Mouse (Mus musculus): ENCODE results near the gene Tuba1c. TPM values are rescaled to one million over a fixed set of nuclear protein-coding genes. Genes with fewer than 3 reads are reported as not detected.
A peak's percentile ranks its signal among the peaks of the same experiment; 100 is the strongest.

Tuba1c gene
- total and polyA plus RNA-seq, 2 experiments from 2014 or later: 16.4 to 24.9 TPM

DNA sequence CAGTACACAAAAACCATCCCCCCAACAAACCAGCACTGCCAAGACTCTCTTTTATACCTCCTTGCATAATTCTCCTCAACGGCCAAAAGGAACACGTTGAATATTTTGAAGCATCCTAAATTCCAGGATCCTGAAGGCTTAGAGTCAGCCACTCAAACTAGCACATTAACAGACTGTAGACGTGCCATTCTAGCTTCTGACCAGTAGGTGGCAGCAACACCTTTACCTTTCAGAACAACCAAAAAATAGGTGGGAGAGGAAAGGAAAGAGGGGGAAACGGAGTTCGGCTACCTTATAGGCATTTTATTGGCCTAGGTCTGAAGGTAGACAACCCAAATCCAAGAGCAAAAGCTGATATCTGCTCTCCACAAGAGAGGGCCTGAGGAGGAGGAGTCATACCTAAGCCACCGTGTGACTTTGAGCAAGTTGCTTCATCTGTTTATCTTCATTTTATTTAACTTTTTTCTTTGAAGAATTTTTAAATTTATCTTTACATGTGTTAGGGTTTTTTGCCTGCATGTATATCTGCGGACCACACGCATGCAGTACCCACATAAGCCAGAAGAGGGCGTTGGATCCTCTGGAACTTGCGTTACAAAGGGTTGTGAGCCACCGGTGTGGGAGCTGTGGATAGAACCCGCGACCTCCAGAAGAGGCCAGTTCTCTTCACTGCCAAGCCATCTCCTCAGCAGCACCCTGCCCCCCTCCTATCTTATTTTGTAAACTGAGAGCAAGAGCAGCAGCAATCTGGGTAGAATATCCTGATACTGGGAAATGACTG lies 20.0 kb downstream of the Tuba1c start:
- ATAC-seq (no peak; the same call in 1 of the 2 replicates), DNase-seq (peak; percentile 85)
- 34% methylated on average over 13 of the region's 13 CpGs for WGBS
- Histone ChIP-seq H3K4me2 (ENCODE audit: low read depth) (no peak overlapping the region), H3K9me3 (ENCODE audit: low read length) (no peaks in the 10 kb centered on the region), H3K4me3 (ENCODE audit: low read depth, low read length) (no peak overlapping the region), H3K36me3 (ENCODE audit: insufficient read depth) (no peaks in the 10 kb centered on the region), H3K27me3 (ENCODE audit: insufficient read depth, low read length) (peaks cover 5% of the 10 kb centered on the region; the same call in 1 of the 2 replicates), H3K27ac (ENCODE audit: low read depth, low read length) (no peak overlapping the region), H3K4me1 (ENCODE audit: insufficient read depth) (no peaks in the 10 kb centered on the region), H3K9ac (no peak overlapping the region)
- TF ChIP-seq CTCF (IDR thresholded peaks at IDR 0.05; ENCODE audit: low read depth): peak; percentile 94

DNA sequence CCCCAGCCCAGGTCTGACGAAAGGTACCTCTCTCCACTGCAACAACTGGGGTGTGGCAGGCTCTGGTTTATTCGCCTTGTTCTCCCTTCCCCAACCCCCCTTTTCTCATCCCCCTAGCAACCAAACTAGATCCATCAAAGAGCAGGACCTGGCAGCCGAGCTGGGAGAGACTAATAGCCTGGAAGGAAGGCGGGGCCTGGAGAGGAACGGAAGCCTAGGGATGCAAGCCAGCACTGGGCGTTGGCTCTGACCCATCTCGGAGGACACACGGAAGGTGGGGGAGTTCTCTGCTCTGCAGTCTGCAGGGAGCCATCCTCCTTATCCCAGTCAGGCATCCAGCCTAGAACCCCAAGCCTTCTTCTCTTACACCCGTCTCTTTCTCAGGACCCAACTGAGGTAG lies 23.7 kb downstream of the Tuba1c start:
- Histone ChIP-seq H3K9ac (no peak overlapping the region), H3K4me2 (ENCODE audit: low read depth) (no peak overlapping the region), H3K4me1 (ENCODE audit: insufficient read depth) (0 out of 2 replicates have a peak, but pooled peaks cover 4% of the 10 kb centered on the region), H3K27me3 (ENCODE audit: insufficient read depth, low read length) (peaks cover 38% of the 10 kb centered on the region), H3K27ac (ENCODE audit: low read depth, low read length) (no peak overlapping the region), H3K36me3 (ENCODE audit: insufficient read depth) (no peaks in the 10 kb centered on the region), H3K4me3 (ENCODE audit: low read depth, low read length) (no peak overlapping the region), H3K9me3 (ENCODE audit: low read length) (no peaks in the 10 kb centered on the region)
- no peak for TF ChIP-seq CTCF (IDR thresholded peaks at IDR 0.05; ENCODE audit: low read depth)
- WGBS: 11% methylated on average over 9 of the region's 9 CpGs
- no peak for ATAC-seq
- no peak for DNase-seq

GRCm38 (mm10) chr15:99055040-99055439 lies 25.3 kb downstream of the Tuba1c start, which contains the start of gene Prph:
TSS of gene Prph (plus strand) at chr15:99055174.
- under 1% methylated on average over 28 of the region's 30 CpGs for WGBS
- no peak within 1 kb of the TSS for H3K27ac ChIP-seq (ENCODE audit: low read depth, low read length)
- no peaks in the 10 kb centered on the region for H3K36me3 ChIP-seq (ENCODE audit: insufficient read depth)
- peaks cover 38% of the 10 kb centered on the region for H3K27me3 ChIP-seq (ENCODE audit: insufficient read depth, low read length)
- peak within 1 kb of the TSS; percentile 69 for H3K4me2 ChIP-seq (ENCODE audit: low read depth)
- TF ChIP-seq CTCF (IDR thresholded peaks at IDR 0.05; ENCODE audit: low read depth): no peak
- H3K4me1 ChIP-seq (ENCODE audit: insufficient read depth): 0 out of 2 replicates have a peak, but pooled peaks cover 4% of the 10 kb centered on the region
- peak within 1 kb of the TSS; percentile 33 for H3K9ac ChIP-seq
- no peaks in the 10 kb centered on the region for H3K9me3 ChIP-seq (ENCODE audit: low read length)
- DNase-seq (no peak), ATAC-seq (no peak)
- H3K4me3 ChIP-seq (ENCODE audit: low read depth, low read length): peak within 1 kb of the TSS; percentile 38

DNA sequence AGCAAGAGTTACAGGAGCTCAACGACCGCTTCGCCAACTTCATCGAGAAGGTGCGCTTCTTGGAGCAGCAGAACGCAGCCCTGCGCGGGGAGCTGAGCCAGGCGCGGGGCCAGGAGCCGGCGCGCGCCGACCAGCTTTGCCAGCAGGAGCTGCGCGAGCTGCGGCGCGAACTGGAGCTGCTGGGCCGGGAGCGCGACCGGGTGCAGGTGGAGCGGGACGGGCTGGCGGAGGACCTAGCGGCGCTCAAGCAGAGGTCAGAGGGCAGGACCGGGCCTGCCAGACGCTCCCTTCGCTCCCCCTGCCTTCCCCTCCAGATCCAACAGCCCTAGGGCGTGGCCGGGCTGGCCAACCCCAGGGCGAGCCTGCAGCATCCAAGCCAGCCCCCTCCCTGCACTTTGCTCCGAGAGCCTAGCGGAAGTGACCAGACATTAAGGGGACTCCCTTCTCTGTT lies 25.8 kb downstream of the Tuba1c start:
- WGBS: under 1% methylated on average over 32 of the region's 37 CpGs
- 0 out of 2 replicates have a peak, but pooled peaks cover 4% of the 10 kb centered on the region for H3K4me1 ChIP-seq (ENCODE audit: insufficient read depth)
- ATAC-seq (peak; percentile 55), DNase-seq (peak; percentile 70)
- peak overlapping the region; percentile 69 for H3K4me2 ChIP-seq (ENCODE audit: low read depth)
- peaks cover 38% of the 10 kb centered on the region for H3K27me3 ChIP-seq (ENCODE audit: insufficient read depth, low read length)
- no peaks in the 10 kb centered on the region for H3K36me3 ChIP-seq (ENCODE audit: insufficient read depth)
- H3K9ac ChIP-seq: peak overlapping the region; percentile 33
- peak; percentile 21; the same call in 1 of the 2 replicates for TF ChIP-seq CTCF (IDR thresholded peaks at IDR 0.05; ENCODE audit: low read depth)
- H3K4me3 ChIP-seq (ENCODE audit: low read depth, low read length): peak overlapping the region; percentile 38
- no peaks in the 10 kb centered on the region for H3K9me3 ChIP-seq (ENCODE audit: low read length)
- H3K27ac ChIP-seq (ENCODE audit: low read depth, low read length): no peak overlapping the region

GRCm38 (mm10) chr15:99056332-99056731 lies 26.6 kb downstream of the Tuba1c start:
- no peaks in the 10 kb centered on the region for H3K9me3 ChIP-seq (ENCODE audit: low read length)
- WGBS: 8% methylated on average over 14 of the region's 14 CpGs
- no peak overlapping the region for H3K9ac ChIP-seq
- H3K4me2 ChIP-seq (ENCODE audit: low read depth): peak overlapping the region; percentile 69
- H3K36me3 ChIP-seq (ENCODE audit: insufficient read depth): no peaks in the 10 kb centered on the region
- H3K4me3 ChIP-seq (ENCODE audit: low read depth, low read length): peak overlapping the region; percentile 9
- 0 out of 2 replicates have a peak, but pooled peaks cover 4% of the 10 kb centered on the region for H3K4me1 ChIP-seq (ENCODE audit: insufficient read depth)
- ATAC-seq (no peak), DNase-seq (no peak)
- peak; percentile 73 for TF ChIP-seq CTCF (IDR thresholded peaks at IDR 0.05; ENCODE audit: low read depth)
- peaks cover 38% of the 10 kb centered on the region for H3K27me3 ChIP-seq (ENCODE audit: insufficient read depth, low read length)
- no peak overlapping the region for H3K27ac ChIP-seq (ENCODE audit: low read depth, low read length)

DNA sequence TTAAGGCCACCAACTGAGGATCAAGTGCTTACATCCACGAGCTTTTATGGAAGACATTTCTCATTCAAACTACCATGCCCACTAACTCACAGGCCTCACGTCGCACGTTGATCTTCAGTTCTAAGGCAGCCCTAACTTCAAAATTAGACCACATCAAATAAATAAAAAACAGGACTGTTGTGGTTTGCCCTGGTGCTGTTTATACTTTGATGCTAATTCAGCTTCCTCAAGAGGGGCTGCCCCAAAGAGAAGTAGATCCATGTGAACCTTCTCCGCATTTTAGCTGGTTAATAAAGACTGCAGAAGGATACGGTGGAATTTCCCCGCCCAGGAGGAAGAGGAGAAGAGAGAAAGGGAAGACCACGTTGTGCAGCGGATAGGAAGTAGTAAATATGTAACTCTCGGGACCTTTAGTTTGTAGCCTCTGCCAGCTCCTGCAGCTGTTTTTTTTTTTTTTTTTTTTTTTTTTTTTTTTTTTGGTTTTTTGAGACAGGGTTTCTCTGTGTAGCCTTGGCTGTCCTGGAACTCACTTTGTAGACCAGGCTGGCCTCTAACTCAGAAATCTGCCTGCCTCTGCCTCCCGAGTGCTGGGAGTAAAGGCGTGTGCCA lies 36.0 kb downstream of the Tuba1c start:
- Histone ChIP-seq H3K9ac (no peak overlapping the region), H3K27me3 (ENCODE audit: insufficient read depth, low read length) (0 out of 2 replicates have a peak, but pooled peaks cover 3% of the 10 kb centered on the region), H3K4me3 (ENCODE audit: low read depth, low read length) (no peak overlapping the region), H3K36me3 (ENCODE audit: insufficient read depth) (no peaks in the 10 kb centered on the region), H3K9me3 (ENCODE audit: low read length) (no peaks in the 10 kb centered on the region), H3K27ac (ENCODE audit: low read depth, low read length) (no peak overlapping the region), H3K4me2 (ENCODE audit: low read depth) (no peak overlapping the region), H3K4me1 (ENCODE audit: insufficient read depth) (no peaks in the 10 kb centered on the region)
- TF ChIP-seq CTCF (IDR thresholded peaks at IDR 0.05; ENCODE audit: low read depth): no peak
- ATAC-seq (no peak), DNase-seq (no peak)
- 82% methylated on average over 12 of the region's 12 CpGs for WGBS

- ATAC-seq (no peak), DNase-seq (no peak)
- H3K9me3 ChIP-seq (ENCODE audit: low read length): no peaks in the 10 kb centered on the region
- H3K4me1 ChIP-seq (ENCODE audit: insufficient read depth): peaks cover 11% of the 10 kb centered on the region; the same call in 1 of the 2 replicates
- no peaks in the 10 kb centered on the region for H3K36me3 ChIP-seq (ENCODE audit: insufficient read depth)
- TF ChIP-seq CTCF (IDR thresholded peaks at IDR 0.05; ENCODE audit: low read depth): 0 out of 2 replicates have a peak, but pooled peaks have one; percentile 25
- no peaks in the 10 kb centered on the region for H3K27me3 ChIP-seq (ENCODE audit: insufficient read depth, low read length)
- H3K4me2 ChIP-seq (ENCODE audit: low read depth): no peak overlapping the region
- H3K4me3 ChIP-seq (ENCODE audit: low read depth, low read length): no peak overlapping the region
- WGBS: 75% methylated on average over 1 of the region's 1 CpGs
- no peak overlapping the region for H3K27ac ChIP-seq (ENCODE audit: low read depth, low read length)
- no peak overlapping the region for H3K9ac ChIP-seq
Measured at GRCm38 (mm10) chr15:99071988-99072387, 42.3 kb downstream of the Tuba1c start.

Measured in forebrain, postnatal 0 days (tissue).